Mouse (Mus musculus): ENCODE data around the gene Uqcc1.

The Uqcc1 gene

DNA sequence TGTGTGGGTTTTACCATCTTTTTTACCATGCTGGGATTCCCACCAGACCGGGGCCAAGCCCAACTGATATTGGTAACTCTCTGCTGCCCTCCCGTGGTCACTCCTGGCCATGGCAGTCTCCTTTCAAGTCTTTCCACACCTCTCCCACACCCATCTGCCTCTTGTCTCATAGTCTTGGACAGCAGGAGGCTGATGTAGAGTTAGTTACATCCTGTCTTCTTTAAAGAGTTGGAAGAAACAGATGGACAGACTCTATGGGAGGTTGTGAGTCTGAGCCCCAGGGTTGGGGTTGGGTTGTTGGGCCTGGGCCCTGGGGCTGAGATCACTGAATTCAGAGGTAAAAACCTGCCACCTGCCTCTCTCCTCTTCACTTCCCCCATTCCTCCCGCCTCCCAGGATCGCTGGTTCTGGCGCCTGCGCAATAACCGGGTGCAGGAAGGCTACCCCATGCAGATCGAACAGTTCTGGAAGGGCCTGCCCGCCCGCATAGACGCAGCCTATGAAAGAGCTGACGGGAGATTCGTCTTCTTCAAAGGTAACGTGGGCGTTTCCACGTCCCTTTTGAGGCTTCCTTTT, 118.2 kb downstream of the Uqcc1 start:
- peak; percentile 40 to 52 for DNase-seq

DNA sequence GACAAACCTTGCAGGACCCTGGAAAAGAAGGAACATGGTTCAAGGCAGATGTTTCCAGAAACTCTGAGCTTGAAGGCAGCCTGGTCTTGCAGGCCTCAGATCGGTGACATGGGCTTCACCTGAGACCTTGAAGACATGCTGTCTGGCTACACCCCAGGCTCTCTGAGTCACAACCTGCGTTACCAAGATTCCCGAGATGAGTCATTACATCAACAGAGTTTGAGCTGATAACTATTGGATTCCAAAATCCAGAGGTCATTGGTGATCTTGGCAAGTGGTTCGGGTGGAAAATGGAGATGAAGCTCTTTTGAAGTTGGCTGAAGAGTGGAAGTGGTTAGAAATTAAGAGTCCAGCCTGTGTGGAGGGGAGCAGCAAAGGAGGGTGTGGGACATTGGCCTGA, 120.5 kb downstream of the Uqcc1 start:
- no peak for DNase-seq

DNA sequence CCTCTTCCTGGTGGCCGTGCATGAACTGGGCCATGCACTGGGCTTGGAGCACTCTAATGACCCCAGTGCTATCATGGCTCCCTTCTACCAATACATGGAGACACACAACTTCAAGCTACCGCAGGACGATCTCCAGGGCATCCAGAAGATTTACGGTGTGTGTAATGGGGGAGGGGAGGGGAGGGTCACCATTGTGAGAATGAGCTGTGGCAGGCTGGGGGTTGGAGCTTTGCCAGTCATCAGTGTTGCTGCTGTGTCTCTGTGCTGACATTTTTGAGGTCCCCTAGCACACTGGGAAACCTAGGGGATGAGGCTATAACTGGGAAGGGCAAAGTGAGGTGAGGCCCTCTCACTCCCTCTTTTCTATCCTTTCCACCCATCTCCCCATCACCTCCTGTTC, 122.7 kb downstream of the Uqcc1 start:
- no peak for DNase-seq

DNA sequence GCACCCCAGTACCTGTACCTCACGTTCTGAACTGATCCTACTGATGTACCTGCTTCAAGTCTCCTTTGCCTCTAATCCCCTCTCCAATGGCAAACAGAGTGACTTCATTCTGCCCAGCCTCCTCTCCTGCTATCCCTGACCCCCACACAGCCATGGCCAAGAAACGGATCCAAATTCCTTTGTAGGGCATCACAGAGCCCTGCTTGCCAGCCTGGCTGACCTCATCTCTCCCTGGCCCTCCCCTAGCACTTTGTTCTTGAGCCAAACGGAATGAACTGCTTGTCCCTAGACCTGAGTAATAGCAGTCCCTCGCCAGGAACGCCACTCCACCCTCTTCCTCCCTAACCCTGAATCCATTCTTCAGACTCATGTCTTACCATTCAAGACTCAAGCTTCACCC, 123.6 kb downstream of the Uqcc1 start:
- DNase-seq = no peak

DNA sequence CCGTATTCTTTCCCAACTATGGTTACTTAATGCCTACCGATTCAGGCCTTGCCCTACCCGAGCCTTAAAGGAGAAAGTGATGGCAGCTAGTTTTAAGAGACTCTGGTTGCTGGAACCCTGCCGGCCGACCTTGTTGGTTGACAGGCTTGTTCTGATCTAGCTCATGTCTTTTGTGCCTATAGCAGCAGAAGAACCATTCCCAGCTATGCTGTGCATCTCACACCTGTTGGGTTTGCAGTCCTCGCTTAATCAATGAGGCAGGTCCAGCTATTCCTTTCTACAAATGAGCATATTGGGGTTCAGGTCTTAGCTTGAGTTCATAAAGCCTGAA, 124.2 kb downstream of the Uqcc1 start:
- no peak for DNase-seq

DNA sequence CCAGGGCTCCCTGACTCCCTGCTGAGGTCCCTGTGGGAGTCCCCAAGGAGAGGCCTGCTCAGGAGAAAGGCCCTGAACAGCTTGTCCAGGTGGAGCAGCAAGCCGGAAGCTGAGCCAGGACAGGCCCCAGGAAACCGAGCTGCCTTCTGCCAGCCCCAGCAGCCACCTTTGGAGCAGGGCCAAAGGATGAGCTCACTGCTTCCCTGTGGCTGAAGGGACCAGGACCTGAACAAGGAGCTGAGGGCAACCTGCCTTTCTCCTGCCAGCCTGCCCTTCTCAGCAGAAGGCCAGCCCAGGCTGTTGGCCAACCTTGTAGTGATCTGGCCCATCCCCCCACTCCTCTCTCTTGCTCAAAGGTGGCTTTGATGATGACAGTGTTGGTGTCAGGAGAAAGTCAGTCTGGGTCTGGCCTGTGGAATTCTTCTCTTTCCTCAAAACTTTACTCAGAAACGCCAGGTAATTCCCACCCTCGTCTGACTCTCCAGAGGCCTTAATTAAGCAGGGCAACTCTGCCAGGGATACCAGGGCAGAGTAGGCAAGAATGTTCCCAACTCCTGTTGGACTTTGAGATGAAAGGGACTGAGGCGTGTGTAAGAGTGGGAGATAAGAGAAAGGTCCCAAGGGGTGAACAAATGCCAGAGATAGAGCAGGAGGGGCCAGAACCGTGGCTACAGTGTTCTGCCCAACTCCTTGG, 124.7 kb downstream of the Uqcc1 start:
- no peak for DNase-seq

DNA sequence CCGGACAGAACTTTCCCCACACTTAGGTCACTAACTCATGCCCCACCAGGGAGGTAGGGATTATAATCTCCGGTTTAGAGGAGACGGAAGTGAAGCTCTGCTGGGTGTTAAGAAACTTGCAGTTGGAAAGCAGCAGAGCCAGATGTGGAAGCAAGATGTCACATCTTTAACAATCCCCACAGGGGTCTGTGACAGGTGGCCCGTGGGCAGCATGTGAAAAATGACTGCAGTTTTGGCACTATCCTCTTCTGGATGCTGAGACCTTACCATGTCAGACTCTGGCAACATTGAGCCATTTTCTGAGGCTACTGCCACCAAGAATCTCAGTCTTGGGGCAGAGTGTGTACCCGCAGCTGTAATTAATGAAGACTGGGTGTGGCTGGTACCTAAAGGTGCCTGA, 126.1 kb downstream of the Uqcc1 start:
- DNase-seq = no peak

DNA sequence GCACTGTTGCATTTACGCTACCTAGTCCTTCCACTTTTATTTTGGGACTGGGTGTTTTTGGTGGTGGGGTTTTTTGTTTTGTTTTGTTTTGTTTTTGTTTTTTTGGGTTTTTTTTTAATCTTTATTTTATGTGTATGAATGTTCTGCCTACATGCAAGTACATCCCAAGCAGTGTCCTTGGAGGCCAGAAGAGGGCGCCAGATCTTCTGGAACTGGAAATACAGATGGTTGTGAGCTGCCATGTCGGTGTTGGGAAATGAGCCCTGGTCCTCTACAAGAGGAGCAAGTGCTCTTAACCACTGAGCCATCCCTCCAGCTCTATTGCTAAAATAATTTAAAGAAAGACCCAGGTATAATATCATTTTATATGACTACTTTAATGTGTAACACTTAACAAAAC, 127.3 kb downstream of the Uqcc1 start:
- DNase-seq = no peak

DNA sequence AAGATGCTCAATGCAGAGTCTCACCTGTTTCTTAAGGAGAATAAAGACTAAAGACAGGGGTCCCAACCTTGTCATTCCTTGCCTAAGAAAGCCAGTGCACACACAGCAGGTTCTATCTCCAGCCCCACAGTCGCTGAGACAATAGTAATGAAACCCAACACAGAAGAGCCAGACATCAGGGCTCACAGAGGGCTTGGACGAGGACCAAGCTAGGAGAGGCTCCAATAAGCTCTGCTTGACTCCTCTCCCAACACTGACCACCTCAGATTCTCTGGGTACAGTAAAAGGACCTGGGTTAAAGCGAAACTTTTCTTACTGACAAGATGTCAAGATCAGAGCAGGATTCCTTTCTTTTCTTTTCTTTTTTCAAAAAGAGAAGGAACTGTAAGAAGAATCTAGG, 131.5 kb downstream of the Uqcc1 start:
- no peak for DNase-seq

Data from thymus, adult 18-20 months (tissue).